Comparison of ENCODE assay signal across 14 mouse cellular contexts in genomic region chr1:61274244-61274643, GRCm38 (mm10).
"Had no signal": no experiment of that assay in that cellular context is flagged by ENCODE, and none has a peak within 500 bp of the region (broad histone marks: within the 10 kb centered on the region; RNA-seq: fewer than 3 reads in every experiment).

No protein-coding gene starts in this region.

- H3K9ac ChIP-seq: liver, embryonic 14.5 days had no signal

- H3K4me2 ChIP-seq: liver, embryonic 11.5 days had no signal

- DNase-seq: kidney, adult 2 months; kidney, postnatal 25 days; layer of hippocampus, postnatal 36 days; lung, adult 18-20 months; lung, postnatal 14 days; midbrain, embryonic 14.5 days; thymus, adult 2 months; thymus, postnatal 14 days; thymus, postnatal 4 days had no signal

- H3K27ac ChIP-seq: kidney, postnatal 0 days; left cerebral cortex, adult 2 months; liver, embryonic 14.5 days; macrophage had no signal

- H3K4me3 ChIP-seq: left cerebral cortex, adult 2 months had no signal
